26 mouse cellular contexts compared by ENCODE assay signal in genomic region chr19:56592472-56592871, GRCm38 (mm10).
"Had no signal": no experiment of that assay in that cellular context is flagged by ENCODE, and none has a peak within 500 bp of the region (broad histone marks: within the 10 kb centered on the region; RNA-seq: fewer than 3 reads in every experiment).

No protein-coding gene starts in this region.

- H3K4me3 ChIP-seq: left cerebral cortex, adult 2 months; limb, embryonic 12.5 days; liver, embryonic 12.5 days; liver, embryonic 15.5 days; lung, embryonic 15.5 days; megakaryocyte, embryonic 14.5 days; midbrain, embryonic 10.5 days; midbrain, embryonic 13.5 days; myocyte; neural tube, embryonic 13.5 days; stomach, embryonic 15.5 days had no signal

- H3K27ac ChIP-seq: hindbrain, postnatal 0 days; left cerebral cortex, adult 2 months; limb, embryonic 12.5 days; liver, embryonic 12.5 days; liver, embryonic 15.5 days; lung, embryonic 15.5 days; midbrain, embryonic 10.5 days; midbrain, embryonic 13.5 days; neural tube, embryonic 13.5 days; stomach, embryonic 15.5 days had no signal

- H3K4me2 ChIP-seq: limb, embryonic 12.5 days; liver, embryonic 12.5 days; liver, embryonic 15.5 days; lung, embryonic 15.5 days; midbrain, embryonic 13.5 days; neural tube, embryonic 13.5 days; stomach, embryonic 15.5 days had no signal

- DNase-seq: kidney, adult 18-20 months; kidney, postnatal 36 days; layer of hippocampus, postnatal 36 days; liver; lung, adult 18-20 months; lung, postnatal 10 days; lung, postnatal 36 days; right cerebral cortex, adult 18-20 months; right cerebral cortex, postnatal 14 days; right cerebral cortex, postnatal 4 days; thymus, postnatal 25 days had no signal

- H3K4me1 ChIP-seq: limb, embryonic 12.5 days; liver, embryonic 15.5 days; midbrain, embryonic 10.5 days; midbrain, embryonic 13.5 days; neural tube, embryonic 13.5 days; stomach, embryonic 15.5 days had no signal

- H3K27me3 ChIP-seq: limb, embryonic 12.5 days; liver, embryonic 12.5 days; liver, embryonic 15.5 days; lung, embryonic 15.5 days; megakaryocyte, embryonic 14.5 days; midbrain, embryonic 13.5 days; neural tube, embryonic 13.5 days; stomach, embryonic 15.5 days had no signal

- ATAC-seq: hindbrain, postnatal 0 days; inflammation-experienced regulatory T-cells, adult 6 months; intestine, embryonic 16.5 days; liver, embryonic 12.5 days; midbrain, embryonic 13.5 days; midbrain, embryonic 16.5 days had no signal

- H3K9ac ChIP-seq: limb, embryonic 12.5 days; liver, embryonic 12.5 days; liver, embryonic 15.5 days; lung, embryonic 15.5 days; midbrain, embryonic 13.5 days; neural tube, embryonic 13.5 days; stomach, embryonic 15.5 days had no signal

- H3K9me3 ChIP-seq: limb, embryonic 12.5 days; liver, embryonic 12.5 days; liver, embryonic 15.5 days; lung, embryonic 15.5 days; megakaryocyte, embryonic 14.5 days; midbrain, embryonic 10.5 days; midbrain, embryonic 13.5 days; neural tube, embryonic 13.5 days; stomach, embryonic 15.5 days had no signal
